Mouse (Mus musculus) heart, postnatal 36 days (tissue): Measurements from ENCODE around the gene Mcrs1. TPM values are rescaled to one million over a fixed set of nuclear protein-coding genes. Genes with fewer than 3 reads are reported as not detected.
"Not testable (repeated sequence)": the region's sequence is repeated elsewhere in the genome, so short reads cannot be mapped to it uniquely, and the experiment has no call there.

ENCODE experiments used
- DNase-seq, 2 experiments: peaks; one replicate each; pipeline ENCODE4 v3.0.0; 2021 to 2022
- intact Hi-C: fragments of 180-260 bp; cut with DNase I; formaldehyde crosslinking; loops from one replicate; pipeline ENCODE4 v1.15.1; 2025
- total RNA-seq, 2 experiments: library from RNA; stranded (reverse); gene quantifications; 2 replicates each; pipeline ENCODE4 v1.2.3; 2021

Gene Mcrs1
- total RNA-seq: 10 to 100 TPM; 46.6 to 49.5 TPM

GRCm38 (mm10) chr15:99251626-99252380 is at the start of gene Mcrs1:
Gene Mcrs1, minus strand, starts transcription at chr15:99251961.
- intact Hi-C loops: no loop called here
- DNase-seq: peak; percentile 96 to 98

- intact Hi-C loops: no loop called here
- DNase-seq: no peak
These were observed 44.5 kb upstream of the Mcrs1 start for GRCm38 (mm10) chr15:99296213-99296612.

GRCm38 (mm10) chr15:99295484-99295981 is 43.8 kb upstream of the Mcrs1 start, which contains the start of gene Fam186b:
Gene Fam186b, minus strand, starts transcription at chr15:99295888.
- DNase-seq: peak; percentile 27 to 54
- intact Hi-C loops: no loop called here

GRCm38 (mm10) chr15:99294813-99295374 is 43.1 kb upstream of the Mcrs1 start, which contains the start of gene Prpf40b:
Gene Prpf40b, plus strand, starts transcription at chr15:99295087.
- intact Hi-C loops: no loop called here
- DNase-seq: peak; percentile 93 to 95

GRCm38 (mm10) chr15:99294287-99294686 is 42.5 kb upstream of the Mcrs1 start:
- intact Hi-C loops: no loop called here
- DNase-seq: no peak

GRCm38 (mm10) chr15:99290586-99290985 is 38.8 kb upstream of the Mcrs1 start:
- intact Hi-C loops: no loop called here
- DNase-seq: no peak

GRCm38 (mm10) chr15:99285189-99285535 is 33.4 kb upstream of the Mcrs1 start:
- intact Hi-C loops: no loop called here

GRCm38 (mm10) chr15:99284527-99285188 is 32.9 kb upstream of the Mcrs1 start:
- intact Hi-C loops: no loop called here
- DNase-seq: no peak

More at GRCm38 (mm10) chr15:99285189-99285535, 33.4 kb upstream of the Mcrs1 start:
- DNase-seq: no peak

- intact Hi-C loops: no loop called here
- DNase-seq: peak in 1 of 2 experiments; percentile 20
These were observed 31.7 kb upstream of the Mcrs1 start for GRCm38 (mm10) chr15:99283456-99283855.

- no peak for DNase-seq
- intact Hi-C loops: no loop called here
These were observed 26.5 kb upstream of the Mcrs1 start for GRCm38 (mm10) chr15:99278271-99278670.

- no peak for DNase-seq
- intact Hi-C loops: no loop called here
These were observed 24.3 kb upstream of the Mcrs1 start for GRCm38 (mm10) chr15:99276095-99276494.

GRCm38 (mm10) chr15:99265679-99266078 is 13.9 kb upstream of the Mcrs1 start:
- DNase-seq: peak; percentile 61 to 72
- intact Hi-C loops: loop anchor here (1.0 to 5.0 kb wide), 3 partner anchors 25 to 183 kb away; no protein-coding TSS in a partner anchor

- DNase-seq: no peak
- intact Hi-C loops: loop anchor here (2.0 kb wide), 1 partner anchor 24 kb away; no protein-coding TSS in a partner anchor
These were observed 12.6 kb upstream of the Mcrs1 start for GRCm38 (mm10) chr15:99264363-99264762.

GRCm38 (mm10) chr15:99262702-99263101 is 10.9 kb upstream of the Mcrs1 start:
- intact Hi-C loops: no loop called here
- DNase-seq: no peak

- DNase-seq: peak; percentile 57 to 59
- intact Hi-C loops: no loop called here
These were observed 8.0 kb upstream of the Mcrs1 start for GRCm38 (mm10) chr15:99259730-99260252.

GRCm38 (mm10) chr15:99259167-99259729 is 7.5 kb upstream of the Mcrs1 start:
- intact Hi-C loops: no loop called here
- peak in 1 of 2 experiments; percentile 34 for DNase-seq

- DNase-seq: no peak
- intact Hi-C loops: no loop called here
These were observed 3.5 kb upstream of the Mcrs1 start for GRCm38 (mm10) chr15:99255241-99255749.

- no peak for DNase-seq
- intact Hi-C loops: no loop called here
These were observed 2.8 kb upstream of the Mcrs1 start for GRCm38 (mm10) chr15:99254477-99255005.

- intact Hi-C loops: no loop called here
- no peak for DNase-seq
These were observed 2.0 kb upstream of the Mcrs1 start for GRCm38 (mm10) chr15:99253772-99254171.

GRCm38 (mm10) chr15:99253175-99253479 is 1.4 kb upstream of the Mcrs1 start:
- intact Hi-C loops, DNase-seq: not testable (repeated sequence)
